Mouse (Mus musculus) retina, embryonic 14.5 days (tissue): Measurements from ENCODE around the gene Ndufaf5.
"Not testable (repeated sequence)": the region's sequence is repeated elsewhere in the genome, so short reads cannot be mapped to it uniquely, and the experiment has no call there.

ENCODE experiments used
- DNase-seq: peaks from one replicate; pipeline ENCODE4 v3.0.0-alpha.2; 2015; ENCODE audit warnings: low spot score

Ndufaf5 gene

GRCm38 (mm10) chr2:140170127-140170802, at the start of gene Ndufaf5, which contains the start of gene Esf1:
Gene Ndufaf5, plus strand, starts transcription at chr2:140170649.
Gene Esf1, minus strand, starts transcription at chr2:140170564.
- peak; percentile 99 for DNase-seq

DNA sequence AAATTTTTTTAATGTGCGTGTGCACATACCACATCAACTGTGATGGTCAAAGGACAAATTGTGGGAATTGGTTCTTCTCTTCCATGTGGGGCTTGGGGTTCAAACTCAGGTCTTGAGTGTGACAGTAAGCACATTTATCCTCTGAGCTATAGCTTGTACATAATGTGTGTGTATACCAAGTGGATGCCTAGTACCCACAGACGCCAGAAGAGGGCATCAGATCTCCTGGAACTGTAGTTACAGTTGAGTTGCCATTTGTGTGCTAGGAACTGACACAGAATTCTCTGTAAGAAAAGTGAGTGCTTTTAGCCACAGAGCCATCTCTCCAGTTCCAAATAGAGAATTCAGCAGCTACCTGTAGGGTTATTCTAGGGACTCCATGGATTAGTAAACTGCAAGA, 44.9 kb upstream of the Ndufaf5 start:
- no peak for DNase-seq

GRCm38 (mm10) chr2:140151743-140152142, 18.7 kb upstream of the Ndufaf5 start, which contains the start of gene Gm17374:
Gene Gm17374, plus strand, starts transcription at chr2:140152043.
- not testable (repeated sequence) for DNase-seq

- DNase-seq: peak; percentile 73
Observed at GRCm38 (mm10) chr2:140159186-140159730, 11.2 kb upstream of the Ndufaf5 start.

- no peak for DNase-seq
Observed at GRCm38 (mm10) chr2:140163351-140163854, 7.0 kb upstream of the Ndufaf5 start.

DNA sequence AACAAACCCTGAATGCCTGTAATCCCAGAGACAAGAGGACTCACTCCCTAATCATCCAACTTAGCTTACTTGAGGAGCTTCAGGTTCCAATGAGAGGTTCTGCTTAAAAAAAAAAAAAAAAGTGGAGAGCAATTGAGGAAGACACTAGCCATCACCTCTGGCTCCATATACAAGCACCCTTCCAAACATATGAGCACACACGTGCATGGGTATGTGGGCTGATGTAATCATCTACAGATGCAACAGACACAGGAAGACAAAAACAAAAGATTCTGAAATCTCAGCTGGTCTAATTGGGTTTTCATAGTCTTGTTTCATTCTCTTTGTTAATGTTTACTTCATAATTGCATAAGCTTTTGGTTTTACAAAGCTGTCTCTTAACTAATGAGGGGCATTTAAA, 1.4 kb upstream of the Ndufaf5 start:
- DNase-seq: no peak

- no peak for DNase-seq
Observed at GRCm38 (mm10) chr2:140170803-140171553, 529 bp downstream of the Ndufaf5 start.

DNA sequence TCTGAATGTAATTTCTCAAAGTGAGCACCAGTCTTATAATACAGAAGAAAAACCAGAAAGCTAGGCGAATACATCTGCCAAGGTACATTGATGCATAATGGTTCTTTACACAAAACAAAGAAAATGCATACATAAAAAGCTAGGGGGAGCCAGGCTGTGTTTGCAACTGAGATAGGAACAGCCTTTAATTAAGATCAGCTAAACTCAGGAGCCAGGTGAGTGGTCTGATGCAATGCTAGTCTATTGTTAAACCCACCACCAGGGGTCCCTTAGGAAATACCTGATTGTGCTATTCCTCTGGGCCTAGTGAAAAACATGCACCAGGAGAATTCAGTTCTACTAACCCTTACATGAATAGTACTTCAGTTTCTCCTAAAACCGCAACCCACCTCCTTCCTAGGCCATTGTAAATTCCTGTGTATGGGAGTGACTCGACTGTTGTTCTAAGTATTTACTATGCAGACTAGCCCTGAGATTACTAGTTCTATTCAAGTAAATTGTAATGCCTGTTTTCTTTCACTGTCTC, 15.3 kb downstream of the Ndufaf5 start:
- DNase-seq: not testable (repeated sequence)

DNA sequence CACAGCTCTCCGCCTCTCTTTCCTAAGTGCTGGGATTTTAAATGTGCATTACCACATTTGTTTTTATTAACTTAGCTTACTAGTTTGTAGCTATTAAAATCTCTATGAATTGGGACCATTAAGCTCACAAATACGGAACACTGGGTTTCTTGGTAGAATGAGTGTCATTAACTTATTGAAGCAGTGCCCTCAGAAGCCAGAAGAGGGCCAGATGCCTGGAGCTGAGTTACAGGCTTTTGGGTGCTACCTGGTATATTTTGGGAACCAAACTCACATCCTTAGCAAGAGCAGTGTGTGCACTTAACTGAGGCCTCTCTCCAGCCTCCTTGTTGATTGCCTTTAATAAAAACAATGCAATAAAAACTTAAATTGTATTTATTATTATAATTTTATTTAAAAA, 30.3 kb downstream of the Ndufaf5 start:
- no peak for DNase-seq

DNA sequence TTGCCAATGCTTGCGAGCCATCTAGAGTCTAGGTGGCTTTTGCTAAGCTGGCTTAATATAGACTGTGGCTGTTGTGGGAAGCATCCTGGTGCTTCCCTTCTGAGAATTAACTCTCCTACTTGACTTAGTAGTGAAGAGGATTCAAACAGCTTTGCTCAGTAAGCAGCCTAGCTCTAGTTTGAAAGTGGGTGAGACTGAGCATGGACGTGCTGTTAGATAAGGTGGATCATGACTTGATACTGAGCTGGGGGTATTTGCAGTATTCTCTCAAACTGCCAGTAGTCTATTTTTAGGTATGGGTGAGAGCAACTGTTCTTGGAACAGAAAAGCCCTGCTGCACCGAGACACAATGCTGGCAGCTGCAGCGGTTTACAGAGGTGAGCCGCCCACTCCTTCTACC, 32.1 kb downstream of the Ndufaf5 start:
- DNase-seq: peak; percentile 1

DNA sequence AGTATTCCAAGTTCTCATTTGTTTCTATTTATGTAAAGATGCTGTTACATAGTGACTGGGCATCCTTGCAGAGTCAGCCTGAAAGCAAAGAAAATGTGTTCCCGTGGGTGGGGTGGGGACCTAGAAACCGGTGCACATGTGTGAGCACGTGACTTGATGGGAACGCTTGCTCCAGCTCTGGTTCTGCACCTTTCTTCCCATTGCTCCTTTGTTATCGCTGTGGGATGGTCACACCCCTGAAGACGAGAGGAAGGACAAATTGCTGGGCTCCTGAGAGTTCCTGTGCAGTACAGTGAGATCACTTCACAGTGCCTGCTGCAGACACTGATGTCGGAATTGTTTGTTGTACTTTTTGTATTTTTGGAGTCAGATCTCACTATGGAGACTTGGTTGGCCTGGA, 33.3 kb downstream of the Ndufaf5 start:
- DNase-seq: no peak

- DNase-seq: no peak
Observed at GRCm38 (mm10) chr2:140214519-140215027, 44.1 kb downstream of the Ndufaf5 start.

DNA sequence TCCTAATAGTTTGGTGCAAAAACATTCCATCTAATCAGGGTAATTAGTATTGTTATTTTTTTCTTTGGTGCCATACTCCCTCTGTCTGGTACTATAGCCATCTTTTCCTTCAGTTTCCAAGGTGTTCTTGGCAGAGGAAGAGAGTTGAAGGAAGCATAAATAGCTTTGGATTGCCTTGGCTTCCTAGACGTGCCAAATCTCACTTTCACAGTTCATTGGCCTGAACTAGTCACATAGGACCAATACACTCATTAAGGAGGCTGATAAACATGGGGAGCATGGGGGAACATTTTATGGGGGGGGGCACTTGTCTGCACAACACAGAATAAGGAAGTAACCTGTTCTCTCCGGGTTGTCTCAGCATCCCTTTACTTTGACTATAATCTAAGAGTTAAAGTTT, 45.0 kb downstream of the Ndufaf5 start:
- DNase-seq: no peak

GRCm38 (mm10) chr2:140215965-140216364, 45.5 kb downstream of the Ndufaf5 start:
- no peak for DNase-seq

- DNase-seq: no peak
Observed at GRCm38 (mm10) chr2:140220325-140220724, 49.9 kb downstream of the Ndufaf5 start.

GRCm38 (mm10) chr2:140230295-140230694, 59.8 kb downstream of the Ndufaf5 start:
- no peak for DNase-seq

GRCm38 (mm10) chr2:140237245-140237644, 66.8 kb downstream of the Ndufaf5 start:
- peak; percentile 7 for DNase-seq

- no peak for DNase-seq
Observed at GRCm38 (mm10) chr2:140242398-140242797, 71.9 kb downstream of the Ndufaf5 start.

- no peak for DNase-seq
Observed at GRCm38 (mm10) chr2:140243105-140243504, 72.7 kb downstream of the Ndufaf5 start.
